Mouse (Mus musculus): ENCODE measurements around the gene Spx. TPM values are rescaled to one million over a fixed set of nuclear protein-coding genes. Genes with fewer than 3 reads are reported as not detected.

The Spx gene
- polyA plus RNA-seq, 1 experiment from 2014 or later: 5.5 TPM

DNA sequence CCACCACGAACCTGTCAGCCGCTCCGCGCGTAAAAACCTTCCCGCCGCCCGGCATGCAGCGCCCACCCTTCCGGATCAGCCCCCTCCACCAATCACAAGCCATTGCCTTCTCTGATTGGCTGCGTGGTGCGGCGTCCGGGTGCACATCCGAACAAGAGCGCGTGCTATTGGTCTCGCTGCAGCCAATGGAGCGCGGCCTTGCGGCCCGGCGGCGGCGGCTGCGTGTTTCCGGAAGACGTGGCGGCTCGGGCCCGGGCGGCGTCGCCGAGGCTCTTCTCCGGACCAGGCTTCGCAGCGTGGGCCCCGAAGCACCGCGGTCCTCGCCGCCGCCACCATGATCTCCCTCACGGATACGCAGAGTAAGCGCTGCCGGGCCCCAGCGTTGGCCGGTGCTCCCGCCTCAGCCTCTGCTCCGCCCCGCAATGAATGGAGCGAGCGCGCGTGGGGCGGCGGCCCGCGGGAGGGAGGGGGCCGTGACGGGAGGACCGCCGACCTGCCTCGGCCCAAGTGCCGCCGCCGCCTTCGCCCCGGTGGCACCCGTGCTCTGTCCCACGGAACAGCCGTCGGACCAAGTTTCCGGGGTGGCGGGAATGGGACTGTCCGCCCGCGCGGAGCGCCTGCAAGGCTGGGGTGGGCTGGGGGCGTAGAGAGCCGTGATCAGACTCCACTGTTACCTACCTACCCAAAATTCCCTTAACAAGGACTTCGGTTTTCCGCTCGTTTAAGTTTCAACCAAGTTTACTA is 26.1 kb upstream of the Spx start, which contains the start of the genes Recql and Golt1b:
Gene Recql, minus strand, starts transcription at position 77 of the 744 bp plus-strand sequence.
Gene Golt1b, plus strand, starts transcription at position 211 of the 744 bp plus-strand sequence.
- under 1% methylated on average over 79 of the region's 87 CpGs for WGBS
- H3K4me2 ChIP-seq (replicated peaks): peak within 1 kb of the TSS; percentile 86
- H3K9me3 ChIP-seq: no peaks in the 10 kb centered on the region
- peaks cover 25% of the 10 kb centered on the region for H3K4me1 ChIP-seq (replicated peaks)
- H3K9ac ChIP-seq (replicated peaks): peak within 1 kb of the TSS; percentile 91
- no peaks in the 10 kb centered on the region for H3K36me3 ChIP-seq
- peak within 1 kb of the TSS; percentile 100 for H3K4me3 ChIP-seq (replicated peaks)
- ATAC-seq: peak; percentile 100
- no peak within 1 kb of the TSS for H3K27ac ChIP-seq
- H3K27me3 ChIP-seq: no peaks in the 10 kb centered on the region

DNA sequence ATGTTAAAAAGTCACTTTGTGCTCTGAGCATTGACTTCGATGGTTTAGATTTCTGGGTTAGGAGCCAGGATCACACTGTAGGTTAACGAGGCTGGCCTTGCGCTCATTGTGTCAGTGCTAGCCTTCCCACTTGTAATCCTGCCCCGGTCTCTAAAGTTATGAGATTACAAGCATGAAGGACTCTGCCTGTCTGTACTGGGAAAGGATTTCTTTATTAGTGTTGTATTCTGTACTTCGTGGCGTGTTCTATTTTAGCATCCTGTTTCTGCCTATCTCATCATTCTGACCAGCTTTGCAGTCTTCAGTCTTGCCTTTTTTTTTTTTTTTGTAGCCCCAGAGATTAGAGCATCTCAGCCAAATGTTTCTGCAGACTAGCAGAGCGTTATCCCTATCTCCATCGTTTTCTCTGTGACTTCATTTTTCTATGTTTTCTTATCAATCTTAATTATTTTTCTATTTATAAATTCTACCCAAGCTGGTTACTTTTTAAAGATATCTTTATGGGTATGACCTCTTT is 25.4 kb upstream of the Spx start:
- Histone ChIP-seq H3K27ac (no peak overlapping the region), H3K9ac (replicated peaks) (peak overlapping the region; percentile 91), H3K4me3 (replicated peaks) (peak overlapping the region; percentile 100), H3K4me1 (replicated peaks) (peaks cover 25% of the 10 kb centered on the region), H3K27me3 (no peaks in the 10 kb centered on the region), H3K4me2 (replicated peaks) (peak overlapping the region; percentile 86), H3K36me3 (0 out of 2 replicates have a peak, but pooled peaks cover under 1% of the 10 kb centered on the region), H3K9me3 (no peaks in the 10 kb centered on the region)
- 23% methylated on average over 8 of the region's 8 CpGs for WGBS
- ATAC-seq: no peak

DNA sequence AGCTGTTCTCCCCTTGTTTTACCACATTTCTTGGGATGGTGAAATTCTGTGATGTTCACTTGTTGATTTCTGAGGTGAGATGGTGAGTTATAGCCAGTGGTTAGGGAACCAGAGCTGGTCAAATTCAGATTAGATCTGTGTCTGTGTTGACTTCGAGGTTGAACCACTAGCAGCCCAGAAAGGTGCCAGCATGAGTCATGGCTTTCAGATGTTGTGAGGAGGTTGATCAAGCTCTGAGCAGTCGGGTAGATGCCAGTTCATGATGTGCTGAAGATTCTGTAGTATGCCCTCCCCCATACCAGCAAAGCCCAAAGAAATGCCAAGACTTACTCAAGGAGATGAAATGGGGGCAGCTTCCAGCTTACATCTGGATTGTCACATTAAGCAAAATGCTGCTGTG is 24.1 kb upstream of the Spx start:
- Histone ChIP-seq H3K9ac (replicated peaks) (no peak overlapping the region), H3K36me3 (peaks cover 12% of the 10 kb centered on the region), H3K4me2 (replicated peaks) (no peak overlapping the region), H3K27me3 (no peaks in the 10 kb centered on the region), H3K4me1 (replicated peaks) (peaks cover 25% of the 10 kb centered on the region), H3K9me3 (no peaks in the 10 kb centered on the region), H3K4me3 (replicated peaks) (no peak overlapping the region), H3K27ac (no peak overlapping the region)
- ATAC-seq: no peak
- 88% methylated on average over 2 of the region's 2 CpGs for WGBS

DNA sequence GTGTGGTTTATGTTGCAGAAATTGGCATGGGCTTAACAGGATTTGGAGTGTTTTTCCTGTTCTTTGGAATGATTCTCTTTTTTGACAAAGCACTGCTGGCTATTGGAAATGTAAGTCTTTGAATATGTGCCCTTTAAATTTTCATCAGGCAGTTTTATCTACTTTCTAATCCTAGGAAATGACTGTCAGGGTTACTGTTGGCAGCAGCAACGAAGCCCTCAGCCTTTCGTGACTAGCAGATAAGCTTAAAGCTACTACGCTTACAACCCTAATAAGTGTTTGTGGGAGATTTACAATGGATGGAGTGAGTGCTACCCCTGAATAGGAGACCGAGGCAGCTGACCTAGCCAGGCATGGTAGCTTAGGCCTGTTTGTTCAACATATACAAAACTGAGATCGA is 20.9 kb upstream of the Spx start:
- 93% methylated on average over 5 of the region's 5 CpGs for WGBS
- H3K9ac ChIP-seq (replicated peaks): no peak overlapping the region
- peaks cover 37% of the 10 kb centered on the region for H3K36me3 ChIP-seq
- H3K27me3 ChIP-seq: no peaks in the 10 kb centered on the region
- no peak for ATAC-seq
- H3K4me2 ChIP-seq (replicated peaks): no peak overlapping the region
- no peak overlapping the region for H3K4me3 ChIP-seq (replicated peaks)
- no peak overlapping the region for H3K27ac ChIP-seq
- no peaks in the 10 kb centered on the region for H3K9me3 ChIP-seq
- peaks cover 18% of the 10 kb centered on the region for H3K4me1 ChIP-seq (replicated peaks)

DNA sequence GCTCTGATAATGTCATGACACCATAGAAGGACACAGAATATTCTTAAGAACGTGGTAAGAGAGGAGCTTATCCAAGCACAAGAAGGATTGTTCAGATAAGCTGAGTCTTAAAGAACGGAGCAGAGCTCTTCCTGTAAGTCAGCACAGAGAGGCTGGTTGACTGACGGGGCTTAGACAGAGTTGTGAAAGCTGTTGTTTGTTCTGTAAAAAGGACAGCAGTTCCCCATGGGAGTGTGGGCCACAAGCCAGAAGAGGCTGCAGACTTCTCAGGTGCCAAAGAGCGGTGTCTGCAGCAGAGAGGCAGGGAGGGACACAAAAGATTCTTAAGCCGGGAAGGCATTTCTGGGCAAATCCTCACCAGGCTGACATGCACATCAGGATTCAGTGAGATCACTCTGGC is 18.6 kb upstream of the Spx start:
- H3K4me2 ChIP-seq (replicated peaks): no peak overlapping the region
- WGBS: 87% methylated on average over 5 of the region's 5 CpGs
- H3K9me3 ChIP-seq: no peaks in the 10 kb centered on the region
- no peak overlapping the region for H3K27ac ChIP-seq
- no peak overlapping the region for H3K4me3 ChIP-seq (replicated peaks)
- no peak for ATAC-seq
- H3K9ac ChIP-seq (replicated peaks): no peak overlapping the region
- H3K4me1 ChIP-seq (replicated peaks): no peaks in the 10 kb centered on the region
- peaks cover 37% of the 10 kb centered on the region for H3K36me3 ChIP-seq
- H3K27me3 ChIP-seq: no peaks in the 10 kb centered on the region

DNA sequence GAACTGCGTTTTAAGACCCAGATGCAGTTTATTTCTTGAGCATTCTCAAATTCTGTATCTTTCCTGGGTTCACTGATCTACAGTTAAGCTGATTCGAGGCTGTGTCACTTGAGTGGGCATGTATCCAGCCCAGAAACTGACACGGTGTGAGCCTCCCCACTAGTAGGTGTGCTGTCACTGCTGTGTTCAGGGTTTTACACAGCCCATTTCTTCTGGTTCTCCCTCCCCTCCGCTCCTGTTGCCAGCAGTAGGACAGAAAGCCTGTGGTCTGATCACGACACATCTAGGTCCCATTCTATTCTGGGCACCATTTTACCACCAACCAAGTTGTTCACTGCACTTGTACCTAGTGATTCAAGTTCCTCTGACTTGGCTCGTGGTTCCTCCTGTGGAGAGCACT is 17.5 kb upstream of the Spx start:
- no peaks in the 10 kb centered on the region for H3K27me3 ChIP-seq
- H3K4me1 ChIP-seq (replicated peaks): no peaks in the 10 kb centered on the region
- no peak overlapping the region for H3K27ac ChIP-seq
- no peak overlapping the region for H3K9ac ChIP-seq (replicated peaks)
- no peaks in the 10 kb centered on the region for H3K9me3 ChIP-seq
- WGBS: 96% methylated on average over 6 of the region's 6 CpGs
- ATAC-seq: no peak
- no peak overlapping the region for H3K4me2 ChIP-seq (replicated peaks)
- H3K36me3 ChIP-seq: peaks cover 45% of the 10 kb centered on the region
- H3K4me3 ChIP-seq (replicated peaks): no peak overlapping the region

DNA sequence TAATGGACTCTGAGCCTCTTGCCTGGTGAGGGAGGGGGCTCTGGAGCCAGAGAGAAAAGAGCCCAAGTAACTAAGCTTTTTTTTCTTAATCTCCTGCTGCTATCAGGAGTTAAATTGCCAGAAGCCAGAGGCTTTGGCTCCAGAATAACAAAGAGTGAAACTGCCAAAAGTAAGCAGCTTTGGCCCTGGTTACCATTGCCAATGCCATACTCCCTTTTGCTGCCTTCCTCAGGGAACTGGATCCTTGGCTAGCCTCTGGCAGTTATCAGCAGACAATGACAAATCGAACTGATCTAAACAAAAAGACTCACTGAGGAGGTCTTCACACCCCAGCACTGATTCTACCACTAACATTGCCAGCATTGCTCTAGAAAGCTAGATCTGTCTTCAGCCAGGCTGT is 2.1 kb upstream of the Spx start:
- H3K27me3 ChIP-seq: peaks cover 33% of the 10 kb centered on the region
- no peak for ATAC-seq
- H3K36me3 ChIP-seq: no peaks in the 10 kb centered on the region; the same call in 1 of the 2 replicates
- H3K4me3 ChIP-seq (replicated peaks): no peak overlapping the region
- H3K4me1 ChIP-seq (replicated peaks): peaks cover 16% of the 10 kb centered on the region
- no peak overlapping the region for H3K27ac ChIP-seq
- 3% methylated on average over 1 of the region's 1 CpGs for whole genome bisulfite sequencing
- no peaks in the 10 kb centered on the region for H3K9me3 ChIP-seq
- no peak overlapping the region for H3K9ac ChIP-seq (replicated peaks)
- no peak overlapping the region for H3K4me2 ChIP-seq (replicated peaks)

DNA sequence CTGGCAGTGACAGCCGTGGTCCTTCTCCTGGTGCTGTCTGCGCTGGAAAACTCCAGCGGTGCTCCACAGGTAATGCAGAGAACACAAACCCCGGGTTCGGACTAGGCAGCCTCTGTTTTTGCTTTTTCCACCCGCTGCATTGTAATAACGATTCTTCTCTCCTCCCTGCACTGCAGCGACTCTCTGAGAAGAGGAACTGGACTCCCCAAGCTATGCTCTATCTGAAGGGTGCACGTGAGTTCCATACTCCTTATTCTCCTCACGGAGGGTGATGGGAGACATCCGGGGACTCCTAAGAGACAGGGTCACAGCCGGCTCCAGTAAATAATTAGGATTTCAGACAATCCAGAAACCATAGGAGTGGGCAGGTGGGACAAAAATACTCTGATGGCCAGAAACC is 604 bp downstream of the Spx start:
- WGBS: 15% methylated on average over 12 of the region's 12 CpGs
- Histone ChIP-seq H3K4me2 (replicated peaks) (peak overlapping the region; percentile 63), H3K27me3 (peaks cover 33% of the 10 kb centered on the region), H3K9ac (replicated peaks) (no peak overlapping the region), H3K27ac (no peak overlapping the region), H3K4me1 (replicated peaks) (peaks cover 16% of the 10 kb centered on the region), H3K9me3 (no peaks in the 10 kb centered on the region), H3K36me3 (no peaks in the 10 kb centered on the region), H3K4me3 (replicated peaks) (peak overlapping the region; percentile 39)
- no peak for ATAC-seq

DNA sequence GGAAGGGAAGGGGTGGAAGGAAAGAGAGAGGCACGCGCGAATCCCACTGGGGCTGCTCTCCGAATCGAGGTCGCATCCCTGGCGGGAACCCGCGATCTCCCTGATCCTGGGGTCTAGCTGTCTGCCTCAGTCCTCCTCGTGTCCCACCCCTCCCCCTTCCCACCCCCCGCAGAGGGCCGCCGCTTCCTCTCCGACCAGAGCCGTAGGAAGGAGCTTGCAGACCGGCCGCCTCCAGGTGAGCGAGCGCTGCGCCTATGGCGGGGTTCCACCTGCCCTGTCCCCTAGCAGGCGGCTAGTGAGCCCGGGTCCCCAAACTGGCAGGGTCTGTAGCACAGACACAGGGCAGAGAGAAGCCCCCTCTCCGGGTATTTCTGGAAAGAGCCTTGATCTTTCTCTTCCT is 1.4 kb downstream of the Spx start:
- ATAC-seq: peak; percentile 81

DNA sequence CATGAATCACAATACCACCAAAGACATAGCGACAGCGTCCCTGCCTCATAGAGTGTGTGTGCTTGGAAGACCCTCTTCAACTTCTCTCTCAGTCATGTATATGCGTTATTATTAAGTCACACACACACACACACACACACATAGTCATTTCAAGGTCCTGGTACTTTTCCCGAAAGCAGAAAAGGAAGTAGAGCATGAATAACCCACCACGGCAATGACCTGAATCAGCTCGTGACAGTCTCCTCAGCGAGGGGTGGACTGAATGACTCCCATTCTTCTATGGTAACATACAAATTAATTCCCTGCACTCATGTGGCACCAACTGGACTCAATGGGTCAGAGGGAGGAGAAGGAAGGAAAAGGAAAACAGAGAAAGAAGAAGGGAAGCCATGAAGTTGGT is 11.7 kb downstream of the Spx start:
- no peaks in the 10 kb centered on the region for H3K27me3 ChIP-seq
- 70% methylated on average over 7 of the region's 7 CpGs for WGBS
- H3K4me3 ChIP-seq (replicated peaks): no peak overlapping the region
- no peaks in the 10 kb centered on the region for H3K9me3 ChIP-seq
- ATAC-seq: no peak
- no peak overlapping the region for H3K4me2 ChIP-seq (replicated peaks)
- H3K9ac ChIP-seq (replicated peaks): no peak overlapping the region
- H3K36me3 ChIP-seq: no peaks in the 10 kb centered on the region
- H3K4me1 ChIP-seq (replicated peaks): no peaks in the 10 kb centered on the region
- H3K27ac ChIP-seq: no peak overlapping the region

More for the DNA sequence above, 1.4 kb downstream of the Spx start:
- H3K27ac ChIP-seq: no peak overlapping the region
- 0 out of 2 replicates have a peak, but pooled peaks cover 3% of the 10 kb centered on the region for H3K36me3 ChIP-seq
- peak overlapping the region; percentile 54; the same call in 1 of the 2 replicates for H3K9ac ChIP-seq (replicated peaks)
- H3K4me1 ChIP-seq (replicated peaks): peaks cover 16% of the 10 kb centered on the region
- WGBS: 1% methylated on average over 12 of the region's 24 CpGs
- peaks cover 33% of the 10 kb centered on the region for H3K27me3 ChIP-seq
- no peaks in the 10 kb centered on the region for H3K9me3 ChIP-seq
- H3K4me2 ChIP-seq (replicated peaks): peak overlapping the region; percentile 63
- peak overlapping the region; percentile 39 for H3K4me3 ChIP-seq (replicated peaks)

DNA sequence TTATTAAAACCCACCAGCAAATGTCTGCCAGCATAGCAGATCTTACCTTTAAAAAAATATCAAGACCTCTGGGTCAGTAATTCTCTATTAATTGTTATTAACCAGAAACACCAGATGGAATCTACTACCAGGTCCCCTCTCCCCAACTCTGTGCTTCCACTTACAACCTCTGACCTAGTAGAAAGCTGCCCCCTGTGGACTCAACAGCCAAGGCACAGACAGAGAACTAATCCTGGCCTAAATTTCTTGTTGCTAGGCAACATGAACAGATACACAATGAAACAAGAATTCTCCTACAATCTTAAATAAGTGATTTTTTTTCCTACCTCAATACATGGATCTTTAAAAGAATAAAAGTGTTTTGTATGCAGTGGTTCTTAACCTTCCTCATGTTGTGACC is 15.8 kb downstream of the Spx start:
- no peaks in the 10 kb centered on the region for H3K27me3 ChIP-seq
- no peak overlapping the region for H3K4me3 ChIP-seq (replicated peaks)
- ATAC-seq: no peak
- no peak overlapping the region for H3K9ac ChIP-seq (replicated peaks)
- no peaks in the 10 kb centered on the region for H3K36me3 ChIP-seq
- H3K4me2 ChIP-seq (replicated peaks): no peak overlapping the region
- no peaks in the 10 kb centered on the region for H3K4me1 ChIP-seq (replicated peaks)
- no peaks in the 10 kb centered on the region for H3K9me3 ChIP-seq
- H3K27ac ChIP-seq: no peak overlapping the region

DNA sequence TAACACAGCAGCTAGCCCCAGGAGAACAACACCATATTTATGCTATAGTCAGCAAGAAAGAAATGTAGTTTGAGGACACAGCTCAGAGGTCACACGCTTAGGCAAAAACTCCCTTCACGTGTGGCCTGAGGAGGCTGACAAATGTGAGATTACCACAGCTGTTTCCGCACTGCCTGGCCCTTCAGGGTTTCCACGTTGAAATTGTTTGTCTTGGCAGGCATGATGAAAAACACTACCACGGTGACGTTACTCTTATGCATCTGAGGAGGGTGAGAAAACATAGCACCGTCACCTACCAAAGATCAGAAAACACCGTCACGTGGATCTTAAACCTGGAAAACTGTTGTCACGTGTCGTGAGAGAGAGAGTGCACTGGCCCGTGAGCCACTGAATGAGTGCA is 38.1 kb downstream of the Spx start:
- ATAC-seq: no peak

More for the DNA sequence above, 38.1 kb downstream of the Spx start:
- no peak overlapping the region for H3K9ac ChIP-seq (replicated peaks)
- H3K27me3 ChIP-seq: no peaks in the 10 kb centered on the region
- no peaks in the 10 kb centered on the region for H3K9me3 ChIP-seq
- H3K36me3 ChIP-seq: no peaks in the 10 kb centered on the region
- H3K4me3 ChIP-seq (replicated peaks): no peak overlapping the region
- H3K4me1 ChIP-seq (replicated peaks): no peaks in the 10 kb centered on the region
- WGBS: 88% methylated on average over 12 of the region's 12 CpGs
- no peak overlapping the region for H3K4me2 ChIP-seq (replicated peaks)
- no peak overlapping the region for H3K27ac ChIP-seq

All from midbrain, embryonic 13.5 days (tissue).